Mouse (Mus musculus) intestine, postnatal 0 days (tissue): Measurements from ENCODE around the gene Vsig8. TPM values are rescaled to one million over a fixed set of nuclear protein-coding genes. Genes with fewer than 3 reads are reported as not detected.

ENCODE experiments used
- ATAC-seq: fragments of 200-750 bp; cut with Nextera tagmentation; 2 replicates; pipeline ENCODE4 v1.8.0; 2017; ENCODE audit warnings: mild to moderate bottlenecking, moderate TSS enrichment, moderate library complexity
- H3K27ac ChIP-seq: fragments of 300-500 bp; sonication (generic); 2 replicates; pipeline ENCODE4 v1.5.1; 2014; ENCODE audit warnings: mild to moderate bottlenecking, low read depth, low read length, moderate library complexity
- H3K27me3 ChIP-seq: fragments of 300-500 bp; sonication (generic); replicated peaks from 2 replicates; pipeline ENCODE4 v1.6.1; 2014; ENCODE audit warnings: low read length, mixed read lengths; ENCODE audit not compliant: control insufficient read depth, insufficient read depth
- H3K36me3 ChIP-seq: fragments of 300-500 bp; sonication (generic); 2 replicates; pipeline ENCODE4 v1.6.1; 2014; ENCODE audit warnings: mild to moderate bottlenecking, moderate library complexity; ENCODE audit not compliant: control insufficient read depth, insufficient read depth
- H3K4me1 ChIP-seq: fragments of 300-500 bp; sonication (generic); replicated peaks from 2 replicates; pipeline ENCODE4 v1.6.1; 2014; ENCODE audit warnings: antibody characterized with exemption, low read length, mixed read lengths; ENCODE audit not compliant: control insufficient read depth, insufficient read depth
- H3K4me2 ChIP-seq: fragments of 300-500 bp; sonication (generic); replicated peaks from 2 replicates; pipeline ENCODE4 v1.6.1; 2014; ENCODE audit warnings: low read depth, mild to moderate bottlenecking, moderate library complexity
- H3K4me3 ChIP-seq: fragments of 300-500 bp; sonication (generic); 2 replicates; pipeline ENCODE4 v1.5.1; 2014; ENCODE audit warnings: low read depth, low read length
- H3K9ac ChIP-seq: fragments of 300-500 bp; sonication (generic); 2 replicates; pipeline ENCODE4 v1.6.1; 2014; ENCODE audit warnings: mild to moderate bottlenecking, low read depth, low read length
- H3K9me3 ChIP-seq: fragments of 300-500 bp; sonication (generic); 2 replicates; pipeline ENCODE4 v1.6.1; 2016; ENCODE audit warnings: mixed run types; ENCODE audit not compliant: control insufficient read depth
- CTCF ChIP-seq: sonication (generic); IDR thresholded peaks from 2 replicates; pipeline ENCODE4 v1.5.1; 2016; ENCODE audit warnings: low read depth, mild to moderate bottlenecking, control low read depth, antibody characterized with exemption, moderate library complexity
- WGBS: fragments of 180-500 bp; shearing (Covaris S2); extraction: QIAGEN DNeasy Blood & Tissue Kit; methylation state at CpG from one replicate; pipeline ENCODE4 v1.1.7; 2014; 5-methylcytosine and 5-hydroxymethylcytosine counted together
- polyA plus RNA-seq: library from polyadenylated mRNA; unstranded; fragments of >200 nt; fragmentation: Nextera tagmentation; extraction: Ambion mirVana; gene quantifications from 2 replicates; pipeline ENCODE4 v1.2.1, GENCODE M21; 2015

Vsig8 gene
- polyA plus RNA-seq, 1 experiment from 2014 or later = 0.53 TPM

- Histone ChIP-seq H3K27me3 (no peaks in the 10 kb centered on the region), H3K36me3 (no peaks in the 10 kb centered on the region), H3K9ac (no peak overlapping the region), H3K4me1 (no peaks in the 10 kb centered on the region), H3K4me2 (no peak overlapping the region), H3K4me3 (no peak overlapping the region), H3K27ac (no peak overlapping the region), H3K9me3 (no peaks in the 10 kb centered on the region)
- no peak for ATAC-seq
- no peak for TF ChIP-seq CTCF
- 80% methylated on average over 10 of the region's 10 CpGs for WGBS
Measured at GRCm38 (mm10) chr1:172611304-172611703, 55.6 kb downstream of the Vsig8 start.

- H3K4me1 ChIP-seq = no peaks in the 10 kb centered on the region
- H3K27ac ChIP-seq = no peak overlapping the region
- H3K9ac ChIP-seq = no peak overlapping the region
- peak; percentile 78 for TF ChIP-seq CTCF
- H3K27me3 ChIP-seq = no peaks in the 10 kb centered on the region
- no peak for ATAC-seq
- H3K4me2 ChIP-seq = no peak overlapping the region
- no peaks in the 10 kb centered on the region for H3K36me3 ChIP-seq
- H3K9me3 ChIP-seq = no peaks in the 10 kb centered on the region
- H3K4me3 ChIP-seq = no peak overlapping the region
- 56% methylated on average over 1 of the region's 1 CpGs for WGBS
Measured at GRCm38 (mm10) chr1:172612745-172613144, 57.0 kb downstream of the Vsig8 start.

Other genes starting within 250 kb of the Vsig8 start
- 0.05 TPM in 1 of 2 replicates, not detected in the other for gene Kcnj9, start 226.6 kb upstream of the Vsig8 start, polyA plus RNA-seq
- gene Kcnj10, start 214.7 kb upstream of the Vsig8 start, polyA plus RNA-seq = 0.16 and 0.17 TPM in 2 replicates
- 4.3 and 4.4 TPM in 2 replicates for gene Pigm, start 179.4 kb upstream of the Vsig8 start, polyA plus RNA-seq
- gene Slamf9, start 80.6 kb upstream of the Vsig8 start, polyA plus RNA-seq = 1.8 and 2.1 TPM in 2 replicates
- 73.4 and 93.7 TPM in 2 replicates for gene Igsf9, start 74.2 kb upstream of the Vsig8 start, polyA plus RNA-seq
- gene Tagln2, start 55.9 kb upstream of the Vsig8 start, polyA plus RNA-seq = 339 and 374 TPM in 2 replicates
- gene Cfap45, start 35.1 kb upstream of the Vsig8 start, polyA plus RNA-seq = 0.77 and 1.3 TPM in 2 replicates
- gene Slamf8, start 34.6 kb downstream of the Vsig8 start, polyA plus RNA-seq = 0.27 and 0.52 TPM in 2 replicates
- gene Fcrl6, start 46.6 kb downstream of the Vsig8 start, polyA plus RNA-seq = not detected in 2 replicates
- 18.9 and 19.7 TPM in 2 replicates for gene Dusp23, start 77.0 kb downstream of the Vsig8 start, polyA plus RNA-seq
- gene Crp, start 142.1 kb downstream of the Vsig8 start, polyA plus RNA-seq = 0.12 and 0.17 TPM in 2 replicates